Mouse (Mus musculus) testis, adult 2 months (tissue): ENCODE measurements at regions not wholly inside any gene's neighbourhood (a gene's known extent, or its start where the extent isn't known, plus 50 kb on each side); places are given as distances from the start of the nearest gene placed in this dataset.

Experiments
- CTCF ChIP-seq: fragments of 200-500 bp; IDR thresholded peaks from 2 replicates; pipeline ENCODE4 v1.5.1; 2012; ENCODE audit warnings: low read depth, mild to moderate bottlenecking, inconsistent platforms, low read length, moderate library complexity; ENCODE audit not compliant: control insufficient read depth, insufficient read depth, insufficient replicate concordance
- POLR2A ChIP-seq: fragments of 200-500 bp; IDR thresholded peaks from 2 replicates; pipeline ENCODE4 v1.6.1; 2012; ENCODE audit warnings: low read depth, mild to moderate bottlenecking, inconsistent platforms, low read length, moderate library complexity; ENCODE audit not compliant: control insufficient read depth

DNA sequence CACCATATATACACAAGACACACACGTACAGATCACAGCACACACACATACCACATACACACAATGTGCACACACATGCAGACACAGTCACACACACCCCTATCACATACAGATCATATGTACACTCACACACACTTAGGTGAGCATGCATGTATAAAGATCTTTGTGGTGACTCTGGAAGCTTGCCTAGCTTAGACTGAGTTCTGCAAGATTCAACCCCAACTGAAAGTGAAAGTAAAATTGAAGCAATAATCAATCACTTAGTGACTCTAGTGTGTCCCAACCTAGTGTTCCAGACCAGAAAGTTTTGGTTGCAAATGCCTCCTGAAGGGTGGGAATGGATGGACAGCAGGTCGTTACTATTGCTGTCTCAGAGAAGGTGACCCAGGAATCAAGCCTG, 262.8 kb downstream of the Bcl11a start:
- TF ChIP-seq POLR2A (no peak), CTCF (no peak)
